Mouse (Mus musculus) C2C12 (cell line): Measurements from ENCODE around the gene C1qtnf2. TPM values are rescaled to one million over a fixed set of nuclear protein-coding genes. Genes with fewer than 3 reads are reported as not detected.

Experiments used
- H3K27me3 ChIP-seq: one replicate; pipeline ENCODE4 v1.6.1; 2011; ENCODE audit not compliant: control insufficient read depth, insufficient read depth, insufficient read length
- H3K36me3 ChIP-seq: one replicate; pipeline ENCODE4 v1.6.1; 2011; ENCODE audit not compliant: control insufficient read depth, insufficient read depth
- H3K4me3 ChIP-seq: one replicate; pipeline ENCODE4 v1.5.1; 2011; ENCODE audit warnings: mild to moderate bottlenecking, control low read depth; ENCODE audit not compliant: poor library complexity, insufficient read depth, severe bottlenecking
- H3K79me2 ChIP-seq: one replicate; pipeline ENCODE4 v1.6.1; 2011; ENCODE audit not compliant: control insufficient read depth, insufficient read depth
- H3K79me3 ChIP-seq: one replicate; pipeline ENCODE4 v1.6.1; 2011; ENCODE audit warnings: low read depth, control low read depth
- H3ac ChIP-seq: one replicate; pipeline ENCODE3; 2011; ENCODE audit warnings: low read depth; ENCODE audit not compliant: control insufficient read depth, insufficient read length
- CEBPB ChIP-seq: IDR thresholded peaks from one replicate; pipeline ENCODE4 v1.6.1; 2011; ENCODE audit warnings: low read depth, mild to moderate bottlenecking, control low read depth, moderate library complexity
- CTCF ChIP-seq: IDR thresholded peaks from one replicate; pipeline ENCODE4 v1.5.1; 2011; ENCODE audit not compliant: control insufficient read depth, insufficient read depth, insufficient read length
- FOSL1 ChIP-seq: IDR thresholded peaks from one replicate; pipeline ENCODE4 v1.8.0; 2011; ENCODE audit warnings: mild to moderate bottlenecking, low read length; ENCODE audit not compliant: poor library complexity, insufficient read depth, severe bottlenecking
- MAX ChIP-seq: IDR thresholded peaks from one replicate; pipeline ENCODE4 v1.6.1; 2011; ENCODE audit warnings: mild to moderate bottlenecking, control low read depth
- MYOD1 ChIP-seq: IDR thresholded peaks from one replicate; pipeline ENCODE4 v1.6.1; 2011; ENCODE audit warnings: low read depth; ENCODE audit not compliant: control insufficient read depth, insufficient read length
- MYOG ChIP-seq: IDR thresholded peaks from one replicate; pipeline ENCODE4 v1.6.1; 2011; ENCODE audit not compliant: control insufficient read depth, insufficient read length; ENCODE audit errors: extremely low read depth
- USF1 ChIP-seq: IDR thresholded peaks from one replicate; pipeline ENCODE4 v1.6.1; 2011; ENCODE audit warnings: low read depth, mild to moderate bottlenecking, control low read depth, moderate library complexity
- polyA plus RNA-seq: library from polyadenylated mRNA; unstranded; fragments of >200 nt; fragmentation: generic; extraction: Trizol; gene quantifications from one replicate; pipeline ENCODE4 v1.2.1, GENCODE M21; 2012; ENCODE audit warnings: missing spikeins

Gene C1qtnf2
- polyA plus RNA-seq, 1 experiment = 0.09 TPM

DNA sequence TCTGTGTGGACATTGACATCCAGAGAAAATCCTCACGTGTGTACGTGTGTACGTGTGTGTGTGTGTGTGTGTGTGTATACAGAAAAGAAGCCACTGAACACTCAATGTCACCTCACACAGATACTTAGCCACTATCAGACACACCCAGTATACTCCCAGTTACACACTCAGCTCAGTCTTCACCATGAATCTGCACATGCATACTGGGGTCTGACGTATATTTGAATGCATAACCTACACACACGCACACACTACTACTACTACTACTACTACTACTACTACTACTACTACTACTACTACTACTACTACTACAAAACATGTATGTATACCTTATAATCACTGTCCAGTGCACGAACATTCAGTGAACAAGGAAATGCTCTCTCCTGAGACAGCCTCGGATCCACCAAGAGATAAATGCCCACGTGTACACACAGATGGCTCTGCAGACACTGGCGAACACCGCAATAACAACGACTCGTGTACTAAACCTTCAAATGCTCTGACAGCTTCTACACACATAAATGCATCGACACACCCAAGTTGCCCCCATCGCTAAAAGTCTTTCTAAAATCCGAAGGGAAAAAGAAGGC is 346 bp upstream of the C1qtnf2 start:
- H3K36me3 ChIP-seq = no peaks in the 10 kb centered on the region
- H3K79me3 ChIP-seq = no peaks in the 10 kb centered on the region
- no peak overlapping the region for H3K4me3 ChIP-seq
- TF ChIP-seq USF1 (no peak), MAX (no peak), CEBPB (no peak), MYOG (no peak), FOSL1 (no peak), MYOD1 (no peak), CTCF (no peak)
- H3K27me3 ChIP-seq = peaks cover 11% of the 10 kb centered on the region
- H3K79me2 ChIP-seq = no peaks in the 10 kb centered on the region
- H3ac ChIP-seq = no peak overlapping the region

DNA sequence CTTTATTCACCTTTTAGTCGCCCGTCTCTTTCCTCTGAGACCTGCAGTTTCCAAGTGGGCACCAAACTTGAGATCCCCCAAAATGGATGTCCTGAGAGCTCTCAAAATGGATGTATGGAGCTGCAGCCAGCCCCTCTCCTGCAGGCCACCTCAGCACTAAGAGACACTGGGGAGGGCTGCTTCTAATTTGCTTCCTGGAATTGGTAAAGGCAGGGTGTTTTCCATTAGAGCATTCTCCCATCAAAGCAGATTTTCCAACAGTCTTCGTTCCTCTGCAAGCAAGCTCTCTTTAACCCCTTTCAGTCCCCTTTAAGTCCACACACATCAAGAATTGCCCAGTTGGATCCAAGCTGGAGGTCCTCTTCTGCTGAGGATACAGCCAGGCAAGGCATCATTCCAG is 5.3 kb downstream of the C1qtnf2 start:
- Histone ChIP-seq H3K36me3 (no peaks in the 10 kb centered on the region), H3K27me3 (peaks cover 23% of the 10 kb centered on the region), H3ac (no peak overlapping the region), H3K79me3 (no peaks in the 10 kb centered on the region), H3K79me2 (no peaks in the 10 kb centered on the region), H3K4me3 (no peak overlapping the region)
- TF ChIP-seq USF1 (no peak), CEBPB (no peak), MYOD1 (no peak), CTCF (no peak), MAX (no peak), MYOG (no peak), FOSL1 (no peak)

DNA sequence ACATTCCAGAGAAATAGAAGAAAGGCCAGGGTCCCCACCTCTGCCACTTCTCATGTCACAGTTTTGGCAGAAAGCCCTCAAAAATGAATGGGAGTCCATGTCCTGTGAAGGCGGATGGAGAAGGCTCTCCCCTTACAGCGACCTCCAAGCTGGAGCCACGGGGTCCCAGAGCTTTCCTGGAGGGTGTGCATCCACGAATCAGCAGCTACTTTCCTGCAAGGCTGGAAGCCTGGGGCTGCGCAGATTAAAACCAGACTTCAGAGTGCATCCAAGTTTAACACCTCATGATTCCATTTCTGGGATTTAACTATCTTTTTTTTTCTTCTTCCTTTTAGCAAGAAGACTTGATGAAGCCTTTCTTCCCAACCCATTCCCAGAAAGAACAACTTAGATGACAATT is 6.5 kb downstream of the C1qtnf2 start:
- no peak for TF ChIP-seq MYOD1
- TF ChIP-seq MYOG = no peak
- TF ChIP-seq CEBPB = no peak
- no peak for TF ChIP-seq USF1
- no peak for TF ChIP-seq CTCF
- no peak for TF ChIP-seq FOSL1
- no peak for TF ChIP-seq MAX
- H3K4me3 ChIP-seq = no peak overlapping the region

DNA sequence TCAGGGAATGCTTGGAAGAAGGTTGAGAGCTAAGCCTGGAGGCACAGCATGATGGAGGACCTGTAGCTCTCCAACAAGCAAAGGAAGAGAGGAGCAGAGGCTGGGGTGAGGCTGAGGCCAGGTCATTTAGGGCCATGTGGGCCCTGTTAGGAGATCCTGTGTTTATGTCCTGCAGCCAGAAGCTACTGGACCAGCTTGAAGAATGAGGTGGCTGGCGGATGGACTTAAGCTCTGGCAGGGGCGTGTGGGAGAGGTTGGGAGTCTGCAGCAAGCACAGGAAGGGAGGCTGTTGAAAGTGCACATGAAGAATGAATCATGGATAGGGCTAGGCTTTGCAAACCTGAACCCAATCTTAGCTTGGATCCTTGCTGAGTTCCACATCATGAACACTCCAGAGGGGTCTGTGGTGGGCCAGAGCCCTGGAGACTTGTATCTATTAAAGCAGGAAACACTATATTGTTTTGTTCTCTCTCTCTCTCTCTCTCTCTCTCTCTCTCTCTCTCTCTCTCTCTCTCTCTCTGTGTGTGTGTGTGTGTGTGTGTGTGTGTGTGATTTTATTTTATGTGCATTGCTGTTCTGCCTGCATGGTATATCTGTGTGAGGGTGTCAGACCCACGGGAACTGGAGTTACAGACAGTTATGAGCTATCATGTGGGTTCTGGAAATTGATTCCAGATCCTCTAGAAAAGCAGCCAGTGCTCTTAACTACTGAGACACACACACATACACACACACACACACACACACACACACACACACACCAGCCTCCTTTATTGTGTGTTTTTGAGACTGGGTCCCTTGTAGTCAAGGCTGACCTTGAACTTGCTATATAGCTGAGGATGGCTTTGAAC is 7.8 kb downstream of the C1qtnf2 start:
- Histone ChIP-seq H3K27me3 (peaks cover 31% of the 10 kb centered on the region), H3K36me3 (no peaks in the 10 kb centered on the region), H3K4me3 (no peak overlapping the region), H3K79me3 (no peaks in the 10 kb centered on the region), H3ac (no peak overlapping the region), H3K79me2 (no peaks in the 10 kb centered on the region)
- no peak for TF ChIP-seq FOSL1
- no peak for TF ChIP-seq CEBPB
- no peak for TF ChIP-seq CTCF
- no peak for TF ChIP-seq MYOD1
- no peak for TF ChIP-seq MAX
- no peak for TF ChIP-seq MYOG
- no peak for TF ChIP-seq USF1

More for the DNA sequence above, 6.5 kb downstream of the C1qtnf2 start:
- H3ac ChIP-seq = no peak overlapping the region
- H3K27me3 ChIP-seq = peaks cover 30% of the 10 kb centered on the region
- no peaks in the 10 kb centered on the region for H3K79me3 ChIP-seq
- no peaks in the 10 kb centered on the region for H3K79me2 ChIP-seq
- no peaks in the 10 kb centered on the region for H3K36me3 ChIP-seq

DNA sequence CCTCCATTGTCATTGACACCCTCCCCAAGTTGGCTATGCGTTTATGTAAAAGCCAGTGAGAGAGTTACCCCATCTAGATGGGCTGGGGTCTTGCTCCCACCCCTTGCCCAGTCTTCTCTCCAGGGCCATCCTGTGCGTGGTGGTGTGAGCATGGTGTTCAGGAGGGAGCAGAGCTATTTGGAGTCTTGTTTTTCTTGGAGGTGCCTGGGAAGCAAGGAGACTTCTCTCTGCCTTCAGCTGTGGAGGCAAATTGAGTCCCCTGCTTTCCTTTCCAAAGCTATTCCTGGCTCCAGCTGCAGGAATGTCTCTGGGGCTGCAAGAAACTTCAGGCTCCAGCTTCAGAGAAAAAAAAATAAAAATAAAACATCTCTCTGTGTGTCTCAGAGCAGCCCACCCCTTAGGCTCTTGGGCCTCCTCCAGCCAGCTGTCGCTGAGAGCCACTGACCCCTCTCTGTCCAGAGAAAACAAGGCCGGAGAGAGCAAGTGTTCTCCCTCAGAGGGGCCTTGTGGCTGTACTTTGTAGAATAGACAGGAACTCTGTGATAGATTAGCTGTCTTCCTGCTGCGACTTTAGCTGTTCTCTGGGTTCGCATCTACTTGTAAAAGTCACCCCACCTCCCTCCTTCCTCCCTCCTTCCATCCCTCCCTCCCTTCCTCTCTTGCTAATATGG is 9.2 kb downstream of the C1qtnf2 start:
- Histone ChIP-seq H3K79me3 (no peaks in the 10 kb centered on the region), H3K79me2 (no peaks in the 10 kb centered on the region), H3K4me3 (no peak overlapping the region), H3ac (no peak overlapping the region), H3K27me3 (peaks cover 31% of the 10 kb centered on the region), H3K36me3 (no peaks in the 10 kb centered on the region)
- no peak for TF ChIP-seq FOSL1
- no peak for TF ChIP-seq USF1
- no peak for TF ChIP-seq MYOD1
- TF ChIP-seq MYOG = no peak
- no peak for TF ChIP-seq MAX
- TF ChIP-seq CTCF = no peak
- TF ChIP-seq CEBPB = no peak
